Mouse (Mus musculus) liver, embryonic 14.5 days (tissue): ENCODE results near the gene Gga1. TPM values are rescaled to one million over a fixed set of nuclear protein-coding genes. Genes with fewer than 3 reads are reported as not detected.

Source experiments
- ATAC-seq: fragments of 200-750 bp; cut with Nextera tagmentation; 2 replicates; pipeline ENCODE4 v1.8.0; 2017; ENCODE audit warnings: moderate number of reproducible peaks, mild to moderate bottlenecking, moderate library complexity; ENCODE audit not compliant: insufficient read depth
- DNase-seq, 3 experiments: peaks; one replicate each; pipeline ENCODE4 v3.0.0-alpha.2; 2012 to 2013; ENCODE audit warnings: low read depth in 3 of 3, low spot score in 3 of 3
- H3K27ac ChIP-seq: fragments of 300-500 bp; sonication (generic); 2 replicates; pipeline ENCODE4 v1.5.1; 2014; ENCODE audit warnings: moderate library complexity, mild to moderate bottlenecking, control low read depth, inconsistent platforms
- H3K27me3 ChIP-seq: fragments of 300-500 bp; sonication (generic); 2 replicates; pipeline ENCODE4 v1.6.1; 2014; ENCODE audit warnings: mild to moderate bottlenecking, low read length, moderate library complexity; ENCODE audit not compliant: control insufficient read depth, insufficient read depth
- H3K36me3 ChIP-seq: fragments of 300-500 bp; sonication (generic); replicated peaks from 2 replicates; pipeline ENCODE4 v1.6.1; 2014; ENCODE audit warnings: low read depth; ENCODE audit not compliant: control insufficient read depth, insufficient read depth
- H3K4me1 ChIP-seq, 2 experiments: fragments of 200-500 bp in 1 of 2; fragments of 300-500 bp in 1 of 2; sonication (generic) in 1 of 2; replicated peaks; 2 replicates each; pipeline ENCODE4 v1.6.1; 2012 to 2014; ENCODE audit warnings: antibody characterized with exemption in 1 of 2, inconsistent platforms in 1 of 2, low read length in 1 of 2; ENCODE audit not compliant: control insufficient read depth in 2 of 2, insufficient read depth in 2 of 2
- H3K4me2 ChIP-seq: fragments of 300-500 bp; sonication (generic); 2 replicates; pipeline ENCODE4 v1.6.1; 2014; ENCODE audit warnings: low read depth, mild to moderate bottlenecking, control low read depth, moderate library complexity
- H3K4me3 ChIP-seq, 2 experiments: fragments of 200-500 bp in 1 of 2; fragments of 300-500 bp in 1 of 2; sonication (generic) in 1 of 2; 2 replicates each; pipeline ENCODE4 v1.5.1; 2012 to 2014; ENCODE audit warnings: low read depth in 2 of 2, low read length in 2 of 2, mild to moderate bottlenecking in 2 of 2, control low read depth in 1 of 2, inconsistent platforms in 1 of 2, moderate library complexity in 1 of 2; ENCODE audit not compliant: insufficient read depth in 1 of 2
- H3K9ac ChIP-seq: fragments of 300-500 bp; sonication (generic); replicated peaks from 2 replicates; pipeline ENCODE4 v1.6.1; 2014; ENCODE audit warnings: mild to moderate bottlenecking, control low read depth, moderate library complexity
- H3K9me3 ChIP-seq: fragments of 300-500 bp; sonication (generic); 2 replicates; pipeline ENCODE4 v1.6.1; 2016; ENCODE audit warnings: low read length, mixed read lengths; ENCODE audit not compliant: control insufficient read depth
- CTCF ChIP-seq: IDR thresholded peaks from 2 replicates; pipeline ENCODE4 v1.5.1; 2016; ENCODE audit warnings: antibody characterized with exemption, low read depth, control low read depth
- EP300 ChIP-seq: IDR thresholded peaks from 2 replicates; pipeline ENCODE4 v1.6.1; 2016; ENCODE audit warnings: antibody characterized with exemption, low read depth
- WGBS: fragments of 180-500 bp; shearing (Covaris S2); extraction: QIAGEN DNeasy Blood & Tissue Kit; methylation state at CpG from one replicate; pipeline ENCODE4 v1.1.7; 2014; ENCODE audit not compliant: insufficient replicate concordance; 5-methylcytosine and 5-hydroxymethylcytosine counted together
- polyA plus RNA-seq, 2 experiments: library from polyadenylated mRNA; depleted of rRNA in 1 of 2; stranded (reverse) in 1 of 2; unstranded in 1 of 2; fragments of >200 nt; fragmentation: Nextera tagmentation in 1 of 2; extraction: Ambion mirVana in 1 of 2; gene quantifications; 2 replicates each; pipeline versions ENCODE4 v1.2.1 to v1.2.3; 2012 to 2014

Gene Gga1
- polyA plus RNA-seq, 2 experiments = 13.6 to 16.6 TPM

DNA sequence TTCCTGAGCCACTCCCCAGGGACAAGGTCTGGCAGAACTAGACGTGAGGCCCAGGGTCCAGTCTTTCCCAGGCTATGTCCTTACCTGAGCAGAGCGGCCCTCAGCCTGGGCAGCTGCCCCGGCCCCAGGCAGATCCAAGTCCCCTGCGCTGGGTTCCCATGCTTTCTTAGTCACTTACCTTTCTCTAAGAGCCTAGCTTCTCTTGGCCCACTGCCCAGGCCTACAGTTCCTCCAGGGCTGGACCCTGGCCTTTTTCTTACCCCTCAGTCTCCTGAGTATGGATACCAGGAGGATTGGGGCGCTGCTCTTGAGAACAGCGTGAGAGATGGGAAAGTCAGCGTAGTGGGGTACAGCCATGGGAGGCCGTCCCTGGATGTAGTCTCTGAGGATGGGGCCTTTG lies 3.4 kb downstream of the Gga1 start:
- 95% methylated on average over 8 of the region's 8 CpGs for WGBS
- no peaks in the 10 kb centered on the region for H3K27me3 ChIP-seq
- no peak overlapping the region for H3K9ac ChIP-seq
- no peak overlapping the region for H3K4me3 ChIP-seq
- DNase-seq = no peak
- H3K27ac ChIP-seq = no peak overlapping the region
- peaks cover 16 to 20% of the 10 kb centered on the region in 2 experiments for H3K4me1 ChIP-seq
- H3K9me3 ChIP-seq = no peaks in the 10 kb centered on the region
- peaks cover 17% of the 10 kb centered on the region for H3K36me3 ChIP-seq
- no peak overlapping the region for H3K4me2 ChIP-seq
- ATAC-seq = no peak
- TF ChIP-seq CTCF = no peak
- TF ChIP-seq EP300 = no peak

DNA sequence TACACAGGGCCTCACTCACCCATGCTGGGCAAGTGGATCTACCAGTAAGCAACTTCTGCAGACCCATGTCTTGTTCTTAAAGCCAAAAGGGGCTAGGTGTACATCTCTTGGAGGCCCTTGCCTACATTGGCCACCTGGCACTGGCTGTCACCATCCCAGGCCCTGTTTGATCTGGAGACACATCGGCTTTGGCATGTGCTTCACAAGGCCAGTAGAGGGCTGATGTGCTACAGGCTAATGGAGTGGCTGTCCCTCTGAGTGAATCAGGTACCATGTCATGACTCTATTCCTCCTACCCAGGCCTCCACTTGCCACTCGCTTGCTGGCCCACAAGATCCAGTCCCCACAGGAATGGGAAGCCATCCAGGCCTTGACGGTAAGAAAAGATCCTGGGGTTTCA lies 4.8 kb downstream of the Gga1 start:
- DNase-seq (no peak), ATAC-seq (no peak)
- Histone ChIP-seq H3K27me3 (no peaks in the 10 kb centered on the region), H3K36me3 (peaks cover 21% of the 10 kb centered on the region), H3K4me1 (peaks cover 5 to 9% of the 10 kb centered on the region in 2 experiments), H3K9me3 (no peaks in the 10 kb centered on the region), H3K4me3 (no peak overlapping the region), H3K9ac (no peak overlapping the region), H3K27ac (no peak overlapping the region), H3K4me2 (no peak overlapping the region)
- TF ChIP-seq CTCF (peak; percentile 50), EP300 (no peak)
- 77% methylated on average over 3 of the region's 3 CpGs for WGBS

DNA sequence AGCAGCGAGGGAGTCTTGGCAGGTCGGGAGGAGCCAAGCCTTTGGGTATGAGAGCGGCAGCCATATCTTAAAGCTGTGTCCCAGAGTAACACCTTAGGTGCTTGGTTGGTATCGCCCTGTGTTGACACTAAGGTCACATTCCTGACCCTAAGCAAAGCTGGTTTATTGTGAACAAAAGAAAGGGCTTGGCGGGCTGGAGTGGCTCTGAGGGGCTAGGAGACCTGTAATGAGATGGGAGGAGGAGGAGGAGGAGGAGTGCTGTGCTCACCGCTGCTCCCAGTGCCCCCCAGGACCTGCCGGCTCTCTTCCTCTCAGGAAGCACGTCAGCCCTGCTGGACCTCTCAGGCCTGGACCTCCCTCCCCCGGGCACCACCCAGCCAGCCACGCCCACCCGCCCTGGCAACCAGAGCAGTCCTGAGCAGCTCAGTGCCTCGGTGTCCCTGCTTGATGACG lies 12.4 kb downstream of the Gga1 start:
- WGBS = 31% methylated on average over 13 of the region's 13 CpGs
- Histone ChIP-seq H3K4me3 (no peak overlapping the region), H3K4me1 (peaks cover 19 to 23% of the 10 kb centered on the region in 2 experiments), H3K4me2 (peak overlapping the region; percentile 20; the same call in 1 of the 2 replicates), H3K36me3 (peaks cover 21% of the 10 kb centered on the region), H3K9ac (no peak overlapping the region), H3K27ac (no peak overlapping the region), H3K9me3 (no peaks in the 10 kb centered on the region), H3K27me3 (no peaks in the 10 kb centered on the region)
- no peak for TF ChIP-seq CTCF
- TF ChIP-seq EP300 = no peak
- DNase-seq = no peak
- ATAC-seq = peak; percentile 56; the same call in 1 of the 2 replicates

DNA sequence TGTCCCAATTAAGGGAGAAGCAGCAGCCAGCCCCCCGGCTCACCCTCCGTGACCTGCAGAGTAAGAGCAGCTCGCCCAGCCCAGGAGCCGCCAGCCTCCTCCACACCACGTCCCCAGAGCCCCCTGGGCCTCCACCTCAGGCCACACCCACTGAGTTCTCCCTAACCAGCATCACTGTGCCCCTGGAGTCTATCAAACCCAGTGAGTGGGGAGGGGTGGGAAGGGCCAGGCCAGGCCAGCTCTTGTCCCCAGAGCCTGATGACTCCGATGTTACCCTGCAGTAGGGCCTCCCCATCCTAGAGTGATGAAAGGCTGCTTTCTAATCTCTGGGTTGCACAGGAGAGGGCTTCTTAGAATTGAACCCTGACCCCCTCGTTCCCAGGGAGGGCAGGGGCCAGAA lies 15.4 kb downstream of the Gga1 start:
- ATAC-seq = peak; percentile 11; the same call in 1 of the 2 replicates
- TF ChIP-seq EP300 (no peak), CTCF (no peak)
- 46% methylated on average over 7 of the region's 7 CpGs for WGBS
- H3K9me3 ChIP-seq = no peaks in the 10 kb centered on the region
- peaks cover 46 to 53% of the 10 kb centered on the region in 2 experiments for H3K4me1 ChIP-seq
- no peak overlapping the region for H3K27ac ChIP-seq
- no peak overlapping the region for H3K9ac ChIP-seq
- no peak for DNase-seq
- no peaks in the 10 kb centered on the region for H3K27me3 ChIP-seq
- H3K36me3 ChIP-seq = peaks cover 13% of the 10 kb centered on the region
- H3K4me2 ChIP-seq = no peak overlapping the region; the same call in 1 of the 2 replicates
- H3K4me3 ChIP-seq = no peak overlapping the region

DNA sequence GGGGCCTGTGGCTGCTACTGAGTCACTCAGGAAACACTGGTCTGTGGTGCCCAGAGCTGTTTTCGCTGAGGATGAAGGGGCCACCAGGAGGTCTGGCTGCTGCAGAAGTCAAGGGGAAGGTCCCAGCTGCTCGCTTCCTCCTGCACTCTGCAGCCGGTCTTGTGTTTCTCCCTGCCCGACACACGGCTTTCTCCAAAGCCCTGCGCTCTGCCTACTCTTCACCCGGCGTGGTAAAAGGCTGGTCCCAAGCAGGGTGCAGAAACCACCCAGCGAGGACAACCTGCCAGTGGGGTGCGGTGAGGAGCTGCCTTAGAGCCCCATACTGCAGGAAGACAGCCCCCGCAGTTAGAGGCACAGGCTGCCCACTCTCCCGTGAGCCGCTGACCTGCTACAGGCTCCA lies 17.7 kb downstream of the Gga1 start:
- WGBS = 22% methylated on average over 13 of the region's 13 CpGs
- H3K27ac ChIP-seq = no peak overlapping the region; the same call in 1 of the 2 replicates
- peaks cover 10% of the 10 kb centered on the region for H3K36me3 ChIP-seq
- no peaks in the 10 kb centered on the region for H3K9me3 ChIP-seq
- no peaks in the 10 kb centered on the region for H3K27me3 ChIP-seq
- peaks cover 57 to 65% of the 10 kb centered on the region in 2 experiments for H3K4me1 ChIP-seq
- no peak for DNase-seq
- no peak overlapping the region for H3K4me3 ChIP-seq
- ATAC-seq = no peak
- H3K9ac ChIP-seq = no peak overlapping the region
- TF ChIP-seq EP300 = no peak
- no peak for TF ChIP-seq CTCF
- H3K4me2 ChIP-seq = peak overlapping the region; percentile 14
